Mouse (Mus musculus) bone marrow, adult 2 months (tissue): ENCODE data around the gene Cltb. TPM values are rescaled to one million over a fixed set of nuclear protein-coding genes. Genes with fewer than 3 reads are reported as not detected.
A peak's percentile ranks its signal among the peaks of the same experiment; 100 is the strongest.

ENCODE experiments used
- H3K27ac ChIP-seq: fragments of 200-500 bp; 2 replicates; pipeline ENCODE4 v1.5.1; 2012; ENCODE audit warnings: low read depth, mild to moderate bottlenecking, control low read depth, inconsistent platforms, low read length; ENCODE audit not compliant: control insufficient read depth, poor library complexity, insufficient read depth
- H3K4me1 ChIP-seq: fragments of 200-500 bp; 2 replicates; pipeline ENCODE4 v1.6.1; 2011; ENCODE audit warnings: low read length; ENCODE audit not compliant: control insufficient read depth, insufficient read depth
- H3K4me3 ChIP-seq: fragments of 200-500 bp; replicated peaks from 2 replicates; pipeline ENCODE3; 2011; ENCODE audit warnings: mild to moderate bottlenecking, low read depth, low read length, control low read depth; ENCODE audit not compliant: control insufficient read depth
- CTCF ChIP-seq: fragments of 200-500 bp; IDR thresholded peaks from 2 replicates; pipeline ENCODE4 v1.5.1; 2011; ENCODE audit warnings: low read length, control low read depth; ENCODE audit not compliant: control insufficient read depth, insufficient read depth
- POLR2A ChIP-seq: fragments of 200-500 bp; IDR thresholded peaks from 2 replicates; pipeline ENCODE4 v1.6.1; 2011; ENCODE audit warnings: low read depth, mild to moderate bottlenecking, control low read depth, low read length, borderline replicate concordance; ENCODE audit not compliant: control insufficient read depth
- WGBS: fragments of 180-500 bp; shearing (Covaris S2); methylation state at CpG from one replicate; pipeline ENCODE4 v1.1.7; 2018; 5-methylcytosine and 5-hydroxymethylcytosine counted together
- polyA plus RNA-seq: library from polyadenylated mRNA; stranded (reverse); fragments of >200 nt; gene quantifications from 2 replicates; pipeline ENCODE4 v1.2.4, GENCODE M21; 2011; ENCODE audit warnings: low replicate concordance; ENCODE audit not compliant: missing spikeins, insufficient read depth, insufficient read length

The Cltb gene
- polyA plus RNA-seq, result 19.8 TPM in 2 replicates

DNA sequence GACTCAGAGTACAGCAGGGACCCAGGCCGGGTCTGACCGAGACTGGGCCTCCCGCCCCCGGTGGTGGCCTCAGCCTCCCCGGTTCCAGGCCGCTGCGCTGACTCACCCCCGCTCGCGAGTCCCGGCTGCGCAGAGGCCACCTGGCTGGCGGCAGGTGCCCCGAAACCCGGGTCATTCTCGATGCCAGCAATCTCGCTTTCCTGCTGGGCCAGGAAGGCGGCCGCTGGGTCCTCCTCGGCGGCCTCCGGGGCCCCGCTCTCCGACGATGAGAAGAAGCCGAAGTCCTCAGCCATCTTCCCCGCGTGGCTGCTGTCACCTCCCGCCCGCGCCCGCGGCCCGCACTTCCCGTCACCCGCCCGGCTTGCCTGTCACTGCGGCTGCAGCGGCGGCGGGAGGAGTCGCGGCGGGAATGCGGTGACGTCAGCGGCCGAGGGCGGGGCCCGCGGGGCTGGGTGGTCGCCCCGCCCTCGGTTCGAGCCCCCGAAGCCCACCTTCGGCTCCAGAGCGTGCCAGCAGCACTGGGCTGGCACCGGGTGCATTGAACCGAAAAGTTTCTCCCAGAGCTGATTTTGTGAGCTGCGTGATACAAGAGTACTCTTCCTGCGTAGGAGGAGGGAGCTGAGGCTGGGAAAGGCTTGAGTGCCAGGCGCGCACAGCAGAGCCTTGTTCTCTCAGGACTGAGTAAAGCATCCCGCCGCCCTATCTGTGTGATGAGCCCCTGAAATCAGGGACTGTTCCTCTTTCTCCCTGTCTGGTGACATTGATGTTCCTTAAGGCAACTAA is at the start of gene Cltb:
Gene Cltb (minus strand): TSS at position 373 of the 783 bp plus-strand sequence.
- TF ChIP-seq POLR2A, result peak; percentile 25; the same call in 1 of the 2 replicates
- no peak for TF ChIP-seq CTCF
- WGBS, result under 1% methylated on average over 65 of the region's 66 CpGs
- no peaks in the 10 kb centered on the region for H3K4me1 ChIP-seq
- peak within 1 kb of the TSS; percentile 79 for H3K4me3 ChIP-seq
- H3K27ac ChIP-seq, result peak within 1 kb of the TSS; percentile 54

DNA sequence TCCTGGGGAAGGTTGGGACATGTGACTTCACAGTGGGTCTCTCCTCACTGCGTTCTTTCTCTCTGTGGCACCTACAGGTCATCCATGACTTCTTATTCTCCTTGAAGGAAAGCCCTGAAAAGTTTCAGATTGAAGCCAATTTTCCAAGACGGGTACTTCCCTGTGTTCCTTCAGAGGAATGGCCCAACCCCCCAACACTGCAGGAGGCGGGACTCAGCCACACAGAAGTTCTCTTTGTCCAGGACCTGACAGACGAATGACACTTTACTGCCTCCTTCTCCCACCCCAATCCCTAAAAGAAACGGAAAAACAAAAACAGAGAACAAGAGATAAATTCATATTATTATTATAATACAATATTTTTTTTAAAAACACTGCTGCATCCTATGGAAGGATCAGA is 49.7 kb upstream of the Cltb start:
- 81% methylated on average over 5 of the region's 5 CpGs for WGBS
- no peak overlapping the region for H3K4me3 ChIP-seq
- H3K4me1 ChIP-seq, result no peaks in the 10 kb centered on the region
- no peak overlapping the region for H3K27ac ChIP-seq
- TF ChIP-seq POLR2A (no peak), CTCF (no peak)

DNA sequence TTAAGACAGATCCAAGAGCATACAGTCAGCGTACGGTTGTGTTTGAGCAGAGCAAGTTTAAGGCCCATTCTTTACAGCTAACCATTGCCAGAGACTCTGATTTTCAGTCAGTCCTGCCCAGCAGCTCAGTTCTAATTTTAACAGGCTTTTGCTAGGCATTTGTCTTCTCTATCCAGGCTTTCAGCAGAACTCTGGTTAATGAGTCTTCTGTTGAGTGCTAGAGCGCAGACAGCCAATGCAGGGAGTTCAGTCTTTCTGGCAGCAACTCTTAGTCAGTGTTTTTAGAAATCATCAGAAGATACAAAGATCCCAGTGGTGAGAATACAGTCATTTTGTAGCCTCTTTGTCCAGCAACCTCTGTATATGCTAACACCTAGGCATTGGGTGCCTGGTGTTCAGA is 39.3 kb upstream of the Cltb start:
- TF ChIP-seq CTCF, result no peak
- no peak for TF ChIP-seq POLR2A
- H3K27ac ChIP-seq, result no peak overlapping the region
- over 99% methylated on average over 3 of the region's 3 CpGs for WGBS
- no peak overlapping the region for H3K4me3 ChIP-seq
- no peaks in the 10 kb centered on the region; the same call in 1 of the 2 replicates for H3K4me1 ChIP-seq

DNA sequence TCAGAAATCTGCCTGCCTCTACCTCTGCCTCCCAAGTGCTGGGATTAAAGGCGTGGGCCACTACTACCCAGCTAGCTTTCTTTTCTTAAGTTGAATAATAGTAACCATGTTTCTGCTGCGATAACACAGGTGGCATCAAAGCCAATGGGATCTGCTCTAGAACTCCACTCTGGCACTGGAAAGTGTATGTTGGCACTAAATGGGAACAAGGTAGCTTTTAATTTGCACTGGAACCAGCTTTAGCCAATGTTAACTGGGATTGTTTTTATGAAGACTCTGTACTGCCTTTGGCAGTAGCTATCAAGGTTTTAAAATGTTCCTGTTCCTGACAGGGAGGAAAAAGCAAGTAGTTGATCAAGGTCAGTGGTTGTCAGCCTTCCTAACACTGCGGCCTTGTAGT is 23.9 kb upstream of the Cltb start:
- WGBS, result 93% methylated on average over 3 of the region's 3 CpGs
- H3K4me3 ChIP-seq, result no peak overlapping the region
- H3K4me1 ChIP-seq, result no peaks in the 10 kb centered on the region
- TF ChIP-seq POLR2A, result no peak
- no peak for TF ChIP-seq CTCF
- no peak overlapping the region for H3K27ac ChIP-seq

DNA sequence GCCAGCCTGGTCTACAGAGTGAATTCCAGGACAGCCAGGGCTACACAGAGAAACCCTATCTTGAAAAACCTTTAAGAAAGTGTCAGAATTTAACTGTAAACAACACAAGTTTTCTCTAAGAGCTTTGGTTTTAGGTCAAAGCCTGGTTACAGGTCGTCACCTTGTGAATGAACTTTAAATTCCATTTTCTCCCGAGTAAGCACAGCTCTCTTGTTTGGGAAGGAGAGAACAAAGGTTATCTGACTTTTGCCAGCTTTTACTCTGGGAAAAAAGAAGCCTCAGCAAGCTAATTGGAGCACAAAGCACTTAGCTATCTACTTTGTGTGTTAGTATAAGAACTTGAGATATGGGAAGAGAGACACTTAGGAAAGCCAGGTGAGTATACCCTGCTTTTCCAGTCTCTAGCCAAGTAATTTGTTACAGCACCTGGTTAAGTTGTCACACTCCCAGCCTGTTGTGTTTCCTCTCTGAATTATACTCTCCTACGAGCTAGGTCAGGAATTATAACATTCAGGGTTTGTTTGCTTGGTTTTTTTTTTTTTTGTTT is 21.7 kb upstream of the Cltb start:
- 83% methylated on average over 3 of the region's 3 CpGs for WGBS
- TF ChIP-seq POLR2A (no peak), CTCF (no peak)
- H3K27ac ChIP-seq, result no peak overlapping the region

DNA sequence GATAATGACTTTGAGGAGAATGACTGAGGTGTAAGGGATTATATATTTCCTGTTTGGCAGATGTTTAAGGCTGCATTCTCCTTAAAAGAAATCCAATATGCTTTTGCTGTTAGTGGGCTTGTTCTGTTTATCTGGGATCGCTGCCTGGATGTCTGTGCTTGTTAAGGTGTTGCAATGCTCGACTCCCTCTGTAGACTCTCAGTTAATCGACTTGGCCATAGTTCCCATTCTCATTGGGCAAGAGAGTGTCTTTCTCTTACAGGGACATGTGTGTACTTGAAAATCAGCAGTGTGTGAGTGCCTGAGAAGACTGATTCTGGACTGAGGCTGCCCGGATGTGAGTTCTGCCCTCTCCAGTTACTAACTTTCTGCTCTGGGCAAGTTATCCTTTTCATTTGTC is 18.0 kb upstream of the Cltb start:
- H3K27ac ChIP-seq, result no peak overlapping the region
- peaks cover 2% of the 10 kb centered on the region; the same call in 1 of the 2 replicates for H3K4me1 ChIP-seq
- H3K4me3 ChIP-seq, result no peak overlapping the region
- TF ChIP-seq POLR2A (no peak), CTCF (no peak)
- 52% methylated on average over 4 of the region's 4 CpGs for WGBS

More for the DNA sequence above, 21.7 kb upstream of the Cltb start:
- no peaks in the 10 kb centered on the region for H3K4me1 ChIP-seq
- no peak overlapping the region for H3K4me3 ChIP-seq

DNA sequence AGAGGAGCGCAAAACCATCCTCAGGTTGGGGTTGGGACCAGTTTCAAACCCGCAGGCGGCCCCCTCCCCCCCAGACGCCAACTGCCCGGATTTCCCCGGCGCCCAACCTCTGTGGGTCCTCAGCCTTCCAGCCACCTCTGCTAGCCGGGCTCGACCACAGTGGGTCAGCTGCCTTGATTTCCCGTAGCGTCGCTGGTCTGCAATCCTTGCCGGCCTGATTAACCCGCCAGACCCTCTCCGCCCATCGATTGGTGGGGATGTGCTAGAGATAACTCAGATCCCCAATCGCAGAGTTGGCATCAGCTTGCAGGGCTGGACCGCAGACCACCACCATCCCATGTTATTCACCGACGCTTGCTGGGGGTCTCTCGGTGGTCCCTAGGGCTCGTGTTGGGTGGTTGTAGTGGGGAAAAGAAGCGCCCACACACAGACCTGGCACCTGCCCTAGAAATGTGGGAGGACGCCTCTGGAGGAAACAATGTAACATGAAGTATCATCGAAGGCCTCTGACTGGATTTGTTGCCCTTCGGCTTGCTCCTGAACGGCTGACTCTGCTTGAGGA is 10.9 kb upstream of the Cltb start:
- under 1% methylated on average over 27 of the region's 27 CpGs for WGBS
- TF ChIP-seq POLR2A (no peak), CTCF (no peak)
- Histone ChIP-seq H3K4me1 (peaks cover 2% of the 10 kb centered on the region; the same call in 1 of the 2 replicates), H3K27ac (peak overlapping the region; percentile 80), H3K4me3 (peak overlapping the region; percentile 92)
